Mouse (Mus musculus): ENCODE data around the gene Troap.

GRCm38 (mm10) chr15:99040920-99041856 is 33.2 kb upstream of the Troap start:
- TF ChIP-seq CTCF (IDR thresholded peaks at IDR 0.05; ENCODE audit: control insufficient read depth, insufficient read depth, insufficient read length) (no peak), MAX (IDR thresholded peaks at IDR 0.05) (no peak), MYOD1 (IDR thresholded peaks at IDR 0.05; ENCODE audit: control insufficient read depth, insufficient read length, low read depth) (no peak), FOSL1 (IDR thresholded peaks at IDR 0.05; ENCODE audit: insufficient read depth, low read length, poor library complexity, severe bottlenecking) (no peak), USF1 (IDR thresholded peaks at IDR 0.05; ENCODE audit: low read depth) (no peak), MYOG (IDR thresholded peaks at IDR 0.05; ENCODE audit: control insufficient read depth, extremely low read depth, insufficient read length) (no peak)

All from C2C12 (cell line).